Mouse (Mus musculus): ENCODE data around the gene Gm17509.

The Gm17509 gene

GRCm38 (mm10) chr13:117220501-117221321 lies at the start of gene Gm17509:
Gm17509 (minus strand) TSS chr13:117221075.
- DNase-seq: peak; percentile 87

DNA sequence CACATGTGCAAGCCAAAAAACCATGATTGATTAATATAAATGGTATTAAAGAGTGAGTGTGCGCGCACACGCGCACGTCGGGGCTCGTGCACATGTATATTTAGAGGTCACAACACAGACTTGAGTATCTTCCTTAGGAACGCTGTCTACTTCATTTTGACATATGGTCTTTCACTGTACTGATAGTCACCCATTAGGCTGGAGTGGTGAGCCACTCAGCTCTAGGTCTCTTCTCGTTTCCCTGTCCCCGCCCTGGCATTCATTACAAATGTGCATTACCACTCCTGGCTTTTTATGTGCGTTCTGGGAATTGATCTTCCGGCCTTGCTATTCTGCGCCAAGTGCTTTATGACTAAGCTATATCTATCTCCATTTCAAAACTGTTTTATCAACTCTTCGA lies 47.1 kb upstream of the Gm17509 start:
- no peak for DNase-seq

GRCm38 (mm10) chr13:117266156-117266555 lies 45.3 kb upstream of the Gm17509 start:
- no peak for DNase-seq

GRCm38 (mm10) chr13:117260704-117261103 lies 39.8 kb upstream of the Gm17509 start:
- DNase-seq: no peak

- DNase-seq: no peak
Measured at GRCm38 (mm10) chr13:117242621-117243020, 21.7 kb upstream of the Gm17509 start.

DNA sequence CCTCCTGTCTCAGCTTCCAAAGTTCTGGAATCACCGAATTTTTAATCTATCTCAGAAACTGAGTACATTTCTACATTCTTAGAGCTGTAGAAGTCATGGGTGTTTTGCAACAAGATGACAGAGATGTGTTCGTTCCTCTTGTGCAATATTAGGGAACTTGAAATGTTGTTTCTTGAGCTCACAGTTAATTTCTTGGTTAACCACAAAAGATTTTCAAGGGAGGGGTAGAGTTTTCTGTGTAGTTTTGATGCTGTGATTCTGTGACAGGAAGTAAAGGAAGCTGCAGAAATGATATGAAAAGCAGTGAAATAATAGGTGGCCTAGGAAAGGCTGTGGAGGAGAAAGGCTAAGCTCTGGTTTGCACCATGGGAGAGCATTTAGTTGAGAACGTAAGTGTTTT lies 21.2 kb upstream of the Gm17509 start:
- DNase-seq: no peak

DNA sequence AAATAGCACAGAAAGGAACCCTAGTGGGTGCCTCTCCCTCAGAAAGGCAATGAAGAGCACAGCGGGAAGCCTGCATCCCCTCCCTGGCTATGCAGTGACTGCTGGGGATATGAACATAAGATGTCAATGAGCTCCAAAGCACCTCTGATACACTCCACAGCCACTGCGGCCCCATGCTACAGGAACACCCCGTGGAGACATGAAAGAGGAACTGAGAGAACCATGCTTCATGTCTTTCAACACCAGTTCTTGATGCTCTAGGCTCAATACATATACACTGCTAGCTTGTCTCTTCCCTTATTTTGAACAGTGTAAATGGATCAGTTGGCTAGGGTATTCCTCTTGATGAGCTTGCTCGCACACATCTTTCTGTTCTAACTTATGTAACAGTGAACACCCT lies 16.2 kb upstream of the Gm17509 start:
- no peak for DNase-seq

GRCm38 (mm10) chr13:117235530-117236212 lies 14.8 kb upstream of the Gm17509 start:
- peak; percentile 81 for DNase-seq

- no peak for DNase-seq
Measured at GRCm38 (mm10) chr13:117234486-117234885, 13.6 kb upstream of the Gm17509 start.

DNA sequence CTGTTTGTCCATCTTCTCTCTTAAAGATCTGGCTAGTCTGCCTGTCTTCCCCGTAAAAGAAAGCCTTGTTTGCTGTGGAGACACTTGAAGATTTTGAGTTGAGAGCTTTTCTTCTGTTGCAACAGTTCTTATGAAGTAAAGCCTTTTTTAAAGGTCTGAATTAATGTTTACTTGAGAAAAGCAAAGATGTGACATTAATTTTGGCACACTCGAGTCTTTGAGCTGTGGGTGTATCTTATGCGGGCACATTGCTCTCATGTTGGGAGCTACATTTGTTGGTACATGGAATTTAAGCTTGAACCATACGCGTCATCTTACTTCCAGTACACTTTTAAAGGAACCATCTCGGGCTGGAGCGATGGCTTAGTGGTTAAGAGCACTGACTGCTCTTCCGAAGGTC lies 12.9 kb upstream of the Gm17509 start:
- no peak for DNase-seq

GRCm38 (mm10) chr13:117230371-117231110 lies 9.7 kb upstream of the Gm17509 start:
- DNase-seq: no peak

DNA sequence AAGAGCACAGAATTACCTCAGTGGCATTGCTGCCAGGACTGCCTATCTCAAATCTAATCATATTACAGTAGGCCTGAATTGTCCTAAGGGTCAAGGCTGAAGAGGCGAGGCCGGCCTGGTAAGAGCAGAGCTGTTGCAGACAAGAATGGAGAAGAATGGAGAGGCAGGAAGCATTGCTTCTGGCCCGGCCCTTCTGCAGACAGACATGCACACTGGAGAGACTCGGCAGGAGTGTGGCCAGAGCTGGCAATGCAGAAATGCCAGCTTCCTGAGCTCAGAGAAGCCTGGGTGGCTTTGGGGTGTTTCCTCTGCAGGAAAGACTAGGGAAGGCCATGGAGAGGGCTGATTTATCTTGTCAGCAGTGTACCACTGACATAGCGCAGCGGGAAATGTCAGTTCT lies 4.7 kb upstream of the Gm17509 start:
- peak; percentile 67 for DNase-seq

GRCm38 (mm10) chr13:117224901-117225300 lies 4.0 kb upstream of the Gm17509 start:
- no peak for DNase-seq

DNA sequence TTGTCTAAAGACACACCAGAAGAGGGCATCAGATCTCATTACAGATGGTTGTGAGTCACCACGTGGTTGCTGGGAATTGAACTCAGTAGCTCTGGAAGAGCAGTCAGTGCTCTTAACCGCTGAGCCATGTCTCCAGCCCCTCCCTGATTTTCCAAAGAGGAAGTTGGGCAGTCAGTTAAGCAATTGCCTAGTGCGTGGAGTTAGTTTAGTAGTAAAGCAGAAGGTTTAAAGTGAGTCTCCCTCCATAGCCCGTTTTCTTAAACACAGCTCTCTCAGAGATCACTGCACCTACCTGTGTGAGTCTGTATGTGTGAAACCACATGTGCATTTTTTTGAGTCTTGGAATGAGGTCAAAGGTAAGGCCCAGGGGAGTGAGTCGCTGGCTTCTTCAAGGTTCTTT lies 2.2 kb upstream of the Gm17509 start:
- no peak for DNase-seq

DNA sequence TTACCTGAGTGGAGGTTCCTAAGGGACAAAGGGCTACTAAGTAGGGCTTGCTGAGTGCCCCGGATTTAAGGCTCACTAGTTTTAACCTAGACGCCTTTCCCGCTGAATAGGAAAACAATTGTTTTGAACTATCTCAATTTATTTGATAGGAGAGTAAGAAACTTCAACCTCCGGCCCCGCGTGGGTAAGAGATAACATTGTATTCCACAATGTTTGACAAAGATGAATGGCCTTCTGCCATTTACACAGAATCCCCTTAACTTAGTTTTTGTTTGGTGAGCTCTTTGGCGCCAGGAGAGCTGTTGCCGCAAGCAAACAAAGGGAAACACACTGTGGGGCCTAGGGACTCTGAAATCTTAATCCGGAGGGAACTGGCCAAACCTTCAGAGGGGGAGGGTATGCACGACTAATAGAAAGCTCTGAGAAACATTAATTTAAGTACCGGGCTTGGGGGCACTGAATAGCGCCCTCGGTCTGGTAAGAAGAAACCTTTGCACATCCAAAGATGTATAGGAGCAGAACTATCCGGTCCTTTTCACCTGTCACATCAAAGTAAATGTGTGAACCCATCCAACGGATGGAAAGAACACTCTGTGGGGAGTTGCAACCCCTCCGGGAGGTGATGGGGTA lies 889 bp downstream of the Gm17509 start:
- no peak for DNase-seq

DNA sequence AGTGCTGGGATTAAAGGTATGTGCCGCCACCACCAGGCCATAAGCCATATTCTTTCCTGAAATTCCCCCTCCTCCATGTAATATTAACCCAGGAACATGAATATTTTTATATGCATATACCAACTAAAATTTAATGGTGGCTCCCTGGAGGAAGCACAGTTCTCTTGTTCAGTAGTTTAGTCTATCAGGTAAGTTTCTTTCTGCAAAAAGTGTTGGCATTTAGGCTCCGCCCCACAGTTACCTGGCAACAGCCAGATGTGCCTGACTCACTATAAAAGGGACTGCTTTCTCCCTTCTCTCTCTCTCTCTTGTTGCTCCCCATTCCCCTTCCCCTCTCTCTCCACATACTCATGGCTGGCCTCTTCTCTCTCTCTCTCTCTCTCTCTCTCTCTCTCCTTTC lies 2.8 kb downstream of the Gm17509 start:
- DNase-seq: no peak

- DNase-seq: no peak
Measured at GRCm38 (mm10) chr13:117217621-117218020, 3.3 kb downstream of the Gm17509 start.

- DNase-seq: no peak
Measured at GRCm38 (mm10) chr13:117216752-117217363, 4.0 kb downstream of the Gm17509 start.

GRCm38 (mm10) chr13:117216126-117216525 lies 4.7 kb downstream of the Gm17509 start:
- no peak for DNase-seq

GRCm38 (mm10) chr13:117215481-117215880 lies 5.4 kb downstream of the Gm17509 start:
- no peak for DNase-seq

- no peak for DNase-seq
Measured at GRCm38 (mm10) chr13:117211386-117211875, 9.4 kb downstream of the Gm17509 start.

DNA sequence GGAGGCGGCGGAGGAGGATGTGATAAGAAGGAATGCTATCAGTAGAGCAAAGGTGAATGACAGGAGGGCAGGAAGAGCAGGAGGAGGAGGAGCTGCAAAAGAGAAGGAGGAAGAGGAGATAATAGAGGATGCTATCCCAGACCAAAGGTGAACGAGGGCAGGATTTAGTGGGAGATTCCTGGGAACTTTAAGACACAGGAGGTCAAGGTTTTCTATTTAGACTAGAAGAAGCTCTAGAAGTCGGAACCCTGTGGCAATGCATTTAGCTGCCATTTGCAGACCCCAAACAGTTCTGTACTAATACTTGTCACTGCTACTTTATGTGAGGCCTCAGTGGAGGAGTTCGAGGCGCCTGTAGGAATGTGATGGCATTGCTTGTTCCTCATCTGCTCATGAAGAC lies 12.6 kb downstream of the Gm17509 start, which contains the start of gene Emb:
Emb (plus strand) TSS at position 301 of the 400 bp plus-strand sequence.
- no peak for DNase-seq
